Mouse (Mus musculus): ENCODE data around the gene Slc27a3. TPM values are rescaled to one million over a fixed set of nuclear protein-coding genes. Genes with fewer than 3 reads are reported as not detected.

Gene Slc27a3
- polyA plus RNA-seq, 1 experiment from 2014 or later = 18.8 TPM

GRCm38 (mm10) chr3:90388726-90389510, 820 bp downstream of the Slc27a3 start:
- ATAC-seq (replicated peaks) = peak; percentile 73
- Histone ChIP-seq H3K4me1 (peaks cover 33% of the 10 kb centered on the region), H3K4me2 (replicated peaks) (peak overlapping the region; percentile 91), H3K4me3 (peak overlapping the region; percentile 69), H3K9me3 (no peaks in the 10 kb centered on the region), H3K27ac (replicated peaks) (peak overlapping the region; percentile 86), H3K9ac (replicated peaks) (peak overlapping the region; percentile 78), H3K27me3 (no peaks in the 10 kb centered on the region), H3K36me3 (peaks cover 26% of the 10 kb centered on the region)
- WGBS = 4% methylated on average over 53 of the region's 53 CpGs

GRCm38 (mm10) chr3:90388192-90388591, 1.5 kb downstream of the Slc27a3 start:
- Histone ChIP-seq H3K4me3 (peak overlapping the region; percentile 69), H3K4me1 (peaks cover 33% of the 10 kb centered on the region), H3K4me2 (replicated peaks) (peak overlapping the region; percentile 91), H3K9ac (replicated peaks) (peak overlapping the region; percentile 78), H3K27ac (replicated peaks) (peak overlapping the region; percentile 86; the same call in 1 of the 2 replicates), H3K36me3 (peaks cover 19% of the 10 kb centered on the region), H3K27me3 (no peaks in the 10 kb centered on the region), H3K9me3 (no peaks in the 10 kb centered on the region)
- ATAC-seq (replicated peaks) = no peak
- WGBS = 85% methylated on average over 4 of the region's 4 CpGs

GRCm38 (mm10) chr3:90387483-90387882, 2.3 kb downstream of the Slc27a3 start:
- 52% methylated on average over 11 of the region's 11 CpGs for WGBS
- no peak overlapping the region for H3K27ac ChIP-seq (replicated peaks)
- H3K4me3 ChIP-seq = peak overlapping the region; percentile 69; the same call in 1 of the 2 replicates
- H3K36me3 ChIP-seq = peaks cover 12% of the 10 kb centered on the region
- no peak overlapping the region for H3K9ac ChIP-seq (replicated peaks)
- H3K4me1 ChIP-seq = peaks cover 33% of the 10 kb centered on the region
- no peaks in the 10 kb centered on the region for H3K27me3 ChIP-seq
- H3K4me2 ChIP-seq (replicated peaks) = peak overlapping the region; percentile 91
- ATAC-seq (replicated peaks) = no peak
- H3K9me3 ChIP-seq = no peaks in the 10 kb centered on the region

- peaks cover 33% of the 10 kb centered on the region for H3K4me1 ChIP-seq
- H3K4me2 ChIP-seq (replicated peaks) = no peak overlapping the region
- no peak overlapping the region for H3K4me3 ChIP-seq
- no peak overlapping the region for H3K9ac ChIP-seq (replicated peaks)
- ATAC-seq (replicated peaks) = no peak
- H3K9me3 ChIP-seq = no peaks in the 10 kb centered on the region
- no peak overlapping the region for H3K27ac ChIP-seq (replicated peaks)
- peaks cover 5% of the 10 kb centered on the region for H3K36me3 ChIP-seq
- 91% methylated on average over 10 of the region's 10 CpGs for WGBS
- H3K27me3 ChIP-seq = no peaks in the 10 kb centered on the region
Observed at GRCm38 (mm10) chr3:90386817-90387216, 2.9 kb downstream of the Slc27a3 start.

- Histone ChIP-seq H3K27ac (replicated peaks) (no peak overlapping the region), H3K4me3 (no peak overlapping the region), H3K36me3 (no peaks in the 10 kb centered on the region), H3K9ac (replicated peaks) (no peak overlapping the region), H3K4me2 (replicated peaks) (no peak overlapping the region), H3K27me3 (no peaks in the 10 kb centered on the region), H3K4me1 (peaks cover 25% of the 10 kb centered on the region), H3K9me3 (no peaks in the 10 kb centered on the region)
- WGBS = 90% methylated on average over 7 of the region's 7 CpGs
- ATAC-seq (replicated peaks) = no peak
Observed at GRCm38 (mm10) chr3:90384851-90385375, 4.8 kb downstream of the Slc27a3 start.

GRCm38 (mm10) chr3:90383690-90384089, 6.0 kb downstream of the Slc27a3 start:
- H3K9me3 ChIP-seq = no peaks in the 10 kb centered on the region
- no peak; the same call in 1 of the 2 replicates for ATAC-seq (replicated peaks)
- H3K4me3 ChIP-seq = no peak overlapping the region
- no peaks in the 10 kb centered on the region for H3K27me3 ChIP-seq
- H3K27ac ChIP-seq (replicated peaks) = peak overlapping the region; percentile 44
- WGBS = 43% methylated on average over 4 of the region's 4 CpGs
- H3K9ac ChIP-seq (replicated peaks) = no peak overlapping the region; the same call in 1 of the 2 replicates
- H3K36me3 ChIP-seq = no peaks in the 10 kb centered on the region
- H3K4me2 ChIP-seq (replicated peaks) = no peak overlapping the region
- peaks cover 20% of the 10 kb centered on the region for H3K4me1 ChIP-seq

- Histone ChIP-seq H3K9ac (replicated peaks) (no peak overlapping the region), H3K4me2 (replicated peaks) (no peak overlapping the region), H3K27me3 (no peaks in the 10 kb centered on the region), H3K4me1 (0 out of 2 replicates have a peak, but pooled peaks cover under 1% of the 10 kb centered on the region), H3K9me3 (no peaks in the 10 kb centered on the region), H3K4me3 (no peak overlapping the region), H3K36me3 (no peaks in the 10 kb centered on the region), H3K27ac (replicated peaks) (no peak overlapping the region)
- ATAC-seq (replicated peaks) = no peak
- WGBS = 78% methylated on average over 11 of the region's 11 CpGs
Observed at GRCm38 (mm10) chr3:90381727-90382126, 8.0 kb downstream of the Slc27a3 start.

- no peak overlapping the region for H3K4me3 ChIP-seq
- H3K36me3 ChIP-seq = no peaks in the 10 kb centered on the region
- H3K27ac ChIP-seq (replicated peaks) = no peak overlapping the region
- no peak for ATAC-seq (replicated peaks)
- H3K27me3 ChIP-seq = no peaks in the 10 kb centered on the region
- 76% methylated on average over 5 of the region's 5 CpGs for WGBS
- no peaks in the 10 kb centered on the region for H3K4me1 ChIP-seq
- H3K9ac ChIP-seq (replicated peaks) = no peak overlapping the region
- H3K4me2 ChIP-seq (replicated peaks) = no peak overlapping the region
- no peaks in the 10 kb centered on the region for H3K9me3 ChIP-seq
Observed at GRCm38 (mm10) chr3:90378496-90378895, 11.2 kb downstream of the Slc27a3 start.

- no peak for ATAC-seq (replicated peaks)
- H3K27me3 ChIP-seq = no peaks in the 10 kb centered on the region
- no peaks in the 10 kb centered on the region for H3K9me3 ChIP-seq
- H3K27ac ChIP-seq (replicated peaks) = no peak overlapping the region
- 80% methylated on average over 1 of the region's 1 CpGs for WGBS
- H3K36me3 ChIP-seq = no peaks in the 10 kb centered on the region
- no peak overlapping the region for H3K4me2 ChIP-seq (replicated peaks)
- H3K9ac ChIP-seq (replicated peaks) = no peak overlapping the region
- no peak overlapping the region for H3K4me3 ChIP-seq
- H3K4me1 ChIP-seq = no peaks in the 10 kb centered on the region
Observed at GRCm38 (mm10) chr3:90376247-90376585, 13.5 kb downstream of the Slc27a3 start.

GRCm38 (mm10) chr3:90375562-90376246, 14.0 kb downstream of the Slc27a3 start:
- WGBS = 34% methylated on average over 3 of the region's 3 CpGs
- Histone ChIP-seq H3K27ac (replicated peaks) (no peak overlapping the region), H3K36me3 (no peaks in the 10 kb centered on the region), H3K9me3 (no peaks in the 10 kb centered on the region), H3K4me3 (no peak overlapping the region), H3K9ac (replicated peaks) (no peak overlapping the region), H3K4me2 (replicated peaks) (no peak overlapping the region), H3K4me1 (no peaks in the 10 kb centered on the region), H3K27me3 (no peaks in the 10 kb centered on the region)
- ATAC-seq (replicated peaks) = no peak

GRCm38 (mm10) chr3:90374368-90374767, 15.4 kb downstream of the Slc27a3 start:
- no peaks in the 10 kb centered on the region for H3K9me3 ChIP-seq
- no peak overlapping the region for H3K9ac ChIP-seq (replicated peaks)
- no peaks in the 10 kb centered on the region for H3K4me1 ChIP-seq
- H3K27me3 ChIP-seq = no peaks in the 10 kb centered on the region
- no peaks in the 10 kb centered on the region for H3K36me3 ChIP-seq
- no peak overlapping the region for H3K4me3 ChIP-seq
- no peak overlapping the region for H3K27ac ChIP-seq (replicated peaks)
- no peak for ATAC-seq (replicated peaks)
- no peak overlapping the region for H3K4me2 ChIP-seq (replicated peaks)
- 82% methylated on average over 4 of the region's 4 CpGs for WGBS

GRCm38 (mm10) chr3:90373432-90374028, 16.2 kb downstream of the Slc27a3 start:
- Histone ChIP-seq H3K27me3 (no peaks in the 10 kb centered on the region), H3K4me1 (no peaks in the 10 kb centered on the region), H3K27ac (replicated peaks) (no peak overlapping the region), H3K9ac (replicated peaks) (no peak overlapping the region), H3K36me3 (no peaks in the 10 kb centered on the region), H3K4me3 (no peak overlapping the region), H3K9me3 (no peaks in the 10 kb centered on the region), H3K4me2 (replicated peaks) (no peak overlapping the region)
- 28% methylated on average over 4 of the region's 4 CpGs for WGBS
- ATAC-seq (replicated peaks) = peak; percentile 39
